Comparison of ENCODE assay signal across 7 mouse cellular contexts in the genomic region with DNA sequence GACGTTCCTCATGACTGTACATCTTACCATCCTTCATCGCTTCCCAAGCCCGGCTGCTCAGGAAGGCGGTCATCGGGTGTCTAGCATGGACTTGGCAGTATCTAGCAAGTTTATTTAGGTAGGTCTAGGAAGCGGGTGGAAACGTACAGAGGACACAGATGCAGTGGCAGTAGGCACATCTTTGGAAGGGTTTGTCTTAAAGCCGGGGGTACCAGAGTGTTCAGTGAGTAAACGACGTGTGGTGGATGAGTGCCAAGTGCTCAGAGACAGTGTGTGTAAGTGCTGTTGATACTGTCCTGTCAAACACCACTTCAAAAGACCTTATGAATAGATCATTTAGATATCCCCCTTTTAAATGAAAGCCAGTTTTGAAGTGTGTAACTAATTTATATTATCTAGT. TPM values are rescaled to one million over a fixed set of nuclear protein-coding genes. Genes with fewer than 3 reads are reported as not detected.
DNase-seq lines count a peak whose midpoint lies in the region; ATAC-seq and TF ChIP-seq lines count a peak whose summit lies in the region.

No protein-coding gene starts in this region.

- intact Hi-C loops in left cerebral cortex, postnatal 36 days (cut with DNase I): no loop called here

- WGBS in lung, embryonic 15.5 days: 20% methylated on average over 10 of the region's 10 CpGs
- WGBS in forebrain, embryonic 10.5 days: 66% methylated on average over 10 of the region's 10 CpGs
- WGBS in limb, embryonic 14.5 days: 26% methylated on average over 10 of the region's 10 CpGs
- WGBS in stomach, embryonic 15.5 days: 39% methylated on average over 10 of the region's 10 CpGs

- peak; percentile 45 for ATAC-seq in lung, embryonic 15.5 days (ENCODE audit: borderline replicate concordance, extremely low read depth, low FRiP score, low TSS enrichment)
- ATAC-seq in limb, embryonic 14.5 days (ENCODE audit: low FRiP score, low read depth): no peak
- ATAC-seq in stomach, embryonic 15.5 days (ENCODE audit: insufficient read depth, low FRiP score, low read depth): no peak; the same call in 1 of the 2 replicates
- no peak for ATAC-seq in frontal cortex, adult (ENCODE audit: low TSS enrichment)

- H3K27ac ChIP-seq in lung, embryonic 15.5 days: no peak overlapping the region; the same call in 1 of the 2 replicates
- H3K27ac ChIP-seq in forebrain, embryonic 10.5 days: no peak overlapping the region
- H3K27ac ChIP-seq in limb, embryonic 14.5 days (replicated peaks; ENCODE audit: low read depth, low read length): peak overlapping the region; percentile 87
- H3K27ac ChIP-seq in stomach, embryonic 15.5 days: 0 out of 2 replicates have a peak overlapping the region, but pooled peaks have one; percentile 26

- H3K4me2 ChIP-seq in lung, embryonic 15.5 days: peak overlapping the region; percentile 61
- peak overlapping the region; percentile 85 for H3K4me2 ChIP-seq in limb, embryonic 14.5 days (replicated peaks; ENCODE audit: low read depth, low read length, severe bottlenecking)
- H3K4me2 ChIP-seq in stomach, embryonic 15.5 days: peak overlapping the region; percentile 83

- peaks cover 11% of the 10 kb centered on the region for H3K4me1 ChIP-seq in lung, embryonic 15.5 days
- H3K4me1 ChIP-seq in forebrain, embryonic 10.5 days: peaks cover 28% of the 10 kb centered on the region
- H3K4me1 ChIP-seq in limb, embryonic 14.5 days (ENCODE audit: control insufficient read depth, insufficient read depth, low read length): peaks cover 10% of the 10 kb centered on the region
- peaks cover 5% of the 10 kb centered on the region; the same call in 1 of the 2 replicates for H3K4me1 ChIP-seq in stomach, embryonic 15.5 days

- H3K4me3 ChIP-seq in lung, embryonic 15.5 days: peak overlapping the region; percentile 62
- peak overlapping the region; percentile 67 for H3K4me3 ChIP-seq in forebrain, embryonic 10.5 days
- H3K4me3 ChIP-seq in limb, embryonic 14.5 days (replicated peaks; ENCODE audit: low read length): peak overlapping the region; percentile 65
- peak overlapping the region; percentile 65 for H3K4me3 ChIP-seq in stomach, embryonic 15.5 days (replicated peaks)

- H3K27me3 ChIP-seq in lung, embryonic 15.5 days: no peaks in the 10 kb centered on the region
- H3K27me3 ChIP-seq in forebrain, embryonic 10.5 days (ENCODE audit: poor library complexity, severe bottlenecking): no peaks in the 10 kb centered on the region
- H3K27me3 ChIP-seq in limb, embryonic 14.5 days (ENCODE audit: control insufficient read depth, insufficient read depth, low read length): no peaks in the 10 kb centered on the region
- no peaks in the 10 kb centered on the region for H3K27me3 ChIP-seq in stomach, embryonic 15.5 days (replicated peaks)

- peak overlapping the region; percentile 11; the same call in 1 of the 2 replicates for H3K9ac ChIP-seq in lung, embryonic 15.5 days
- peak overlapping the region; percentile 79 for H3K9ac ChIP-seq in limb, embryonic 14.5 days (ENCODE audit: low read depth, low read length, severe bottlenecking)
- no peak overlapping the region for H3K9ac ChIP-seq in stomach, embryonic 15.5 days

- H3K36me3 ChIP-seq in lung, embryonic 15.5 days: peaks cover 33% of the 10 kb centered on the region
- H3K36me3 ChIP-seq in forebrain, embryonic 10.5 days (replicated peaks): peaks cover 46% of the 10 kb centered on the region
- peaks cover 20% of the 10 kb centered on the region for H3K36me3 ChIP-seq in limb, embryonic 14.5 days (ENCODE audit: control insufficient read depth, insufficient read depth, low read length)
- H3K36me3 ChIP-seq in stomach, embryonic 15.5 days: peaks cover 10% of the 10 kb centered on the region

- TF ChIP-seq POLR2A in limb, embryonic 14.5 days (IDR thresholded peaks at IDR 0.05; ENCODE audit: borderline replicate concordance, extremely low read depth, insufficient read depth, insufficient read length): no peak

- no peak for DNase-seq in lung, postnatal 25 days (ENCODE audit: low spot score)
- DNase-seq in forebrain, embryonic 10.5 days (ENCODE audit: extremely low spot score, low spot score): no peak
- DNase-seq in limb, embryonic 14.5 days (ENCODE audit: low spot score): no peak
- no peak for DNase-seq in left cerebral cortex, postnatal 36 days (ENCODE audit: low spot score in 2 of 2)

- no peaks in the 10 kb centered on the region for H3K9me3 ChIP-seq in lung, embryonic 15.5 days
- no peaks in the 10 kb centered on the region for H3K9me3 ChIP-seq in forebrain, embryonic 10.5 days
- H3K9me3 ChIP-seq in limb, embryonic 14.5 days (ENCODE audit: control insufficient read depth, low read length): no peaks in the 10 kb centered on the region
- no peaks in the 10 kb centered on the region for H3K9me3 ChIP-seq in stomach, embryonic 15.5 days

RNA-seq across cellular contexts. Expression of a gene that starts 1.1 kb away (rescaled TPM):
- 181 and 189 TPM in 2 replicates for polyA plus RNA-seq in lung, embryonic 15.5 days (2015; fragmentation: Nextera tagmentation; extraction: Ambion mirVana)
- 34.7 and 40.1 TPM in 2 replicates for polyA plus RNA-seq in forebrain, embryonic 10.5 days (2016; fragmentation: Nextera tagmentation; extraction: Ambion mirVana)
- 51.9 and 64.8 TPM in 2 replicates for polyA plus RNA-seq in limb, embryonic 14.5 days (2012; rRNA removed)
- 121 and 130 TPM in 2 replicates for polyA plus RNA-seq in limb, embryonic 14.5 days (2014; fragmentation: Nextera tagmentation; extraction: Ambion mirVana)
- 97.4 and 104 TPM in 2 replicates for polyA plus RNA-seq in stomach, embryonic 15.5 days (2015; fragmentation: Nextera tagmentation; extraction: Ambion mirVana)
- total RNA-seq in left cerebral cortex, postnatal 36 days (2021): 10 to 100 TPM; 34.9 to 39.4 TPM

RNA-seq across cellular contexts. Expression of a gene that starts 32.7 kb away (rescaled TPM):
- 42.8 and 49.0 TPM in 2 replicates for polyA plus RNA-seq in lung, embryonic 15.5 days (2015; fragmentation: Nextera tagmentation; extraction: Ambion mirVana)
- polyA plus RNA-seq in forebrain, embryonic 10.5 days (2016; fragmentation: Nextera tagmentation; extraction: Ambion mirVana): 56.5 and 63.7 TPM in 2 replicates
- polyA plus RNA-seq in limb, embryonic 14.5 days (2012; rRNA removed): 26.2 and 30.4 TPM in 2 replicates
- 40.9 and 45.1 TPM in 2 replicates for polyA plus RNA-seq in limb, embryonic 14.5 days (2014; fragmentation: Nextera tagmentation; extraction: Ambion mirVana)
- 40.3 and 45.0 TPM in 2 replicates for polyA plus RNA-seq in stomach, embryonic 15.5 days (2015; fragmentation: Nextera tagmentation; extraction: Ambion mirVana)
- total RNA-seq in left cerebral cortex, postnatal 36 days (2021): 10 to 100 TPM; 50.9 to 52.1 TPM

RNA-seq across cellular contexts. Expression of a gene that starts 52.7 kb away (rescaled TPM):
- polyA plus RNA-seq in lung, embryonic 15.5 days (2015; fragmentation: Nextera tagmentation; extraction: Ambion mirVana): 4.9 and 6.8 TPM in 2 replicates
- polyA plus RNA-seq in forebrain, embryonic 10.5 days (2016; fragmentation: Nextera tagmentation; extraction: Ambion mirVana): 0.23 and 0.42 TPM in 2 replicates
- 4.1 and 4.5 TPM in 2 replicates for polyA plus RNA-seq in limb, embryonic 14.5 days (2012; rRNA removed)
- polyA plus RNA-seq in limb, embryonic 14.5 days (2014; fragmentation: Nextera tagmentation; extraction: Ambion mirVana): 5.3 and 7.4 TPM in 2 replicates
- 1.7 and 2.4 TPM in 2 replicates for polyA plus RNA-seq in stomach, embryonic 15.5 days (2015; fragmentation: Nextera tagmentation; extraction: Ambion mirVana)
- total RNA-seq in left cerebral cortex, postnatal 36 days (2021): 1 to 10 TPM; 1.9 to 2.0 TPM

Comparison
In these comparisons a context has a peak if more than half of its experiments do, and no peak if none do; other contexts are left out.
1. H3K27ac ChIP-seq: peak in limb, embryonic 14.5 days (single experiment) and stomach, embryonic 15.5 days (single experiment); none in lung, embryonic 15.5 days (single experiment) and forebrain, embryonic 10.5 days (single experiment).
2. Peak in every context shown above with its lines, with median percentiles within 50 percentile points of each other: H3K4me2 ChIP-seq and H3K4me3 ChIP-seq.